Mouse (Mus musculus): ENCODE results near the gene Olfr538.
"Not testable (repeated sequence)": the region's sequence is repeated elsewhere in the genome, so short reads cannot be mapped to it uniquely, and the experiment has no call there.

Olfr538 gene

DNA sequence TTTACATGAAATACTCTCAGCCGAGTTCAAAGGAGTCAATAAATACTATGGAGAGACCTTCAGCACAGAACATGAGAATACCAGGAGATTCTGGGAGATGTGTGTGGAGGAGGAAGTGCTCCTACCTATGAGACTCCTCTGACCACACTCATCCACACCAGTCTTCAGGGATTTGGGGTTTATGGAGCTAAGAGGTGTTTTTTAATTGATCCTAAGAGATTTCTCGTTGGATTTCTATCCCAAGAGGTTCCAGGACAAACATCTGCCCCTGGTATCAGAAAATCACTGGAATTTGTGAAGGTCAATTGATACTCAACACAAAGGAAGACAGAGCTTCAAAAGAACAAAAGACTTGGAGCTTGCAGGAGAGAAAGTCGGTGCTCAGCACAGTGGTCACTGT lies at the start of gene Olfr538:
Gene Olfr538 (plus strand): TSS at position 301 of the 400 bp plus-strand sequence.
- DNase-seq (ENCODE audit: low spot score) = no peak

DNA sequence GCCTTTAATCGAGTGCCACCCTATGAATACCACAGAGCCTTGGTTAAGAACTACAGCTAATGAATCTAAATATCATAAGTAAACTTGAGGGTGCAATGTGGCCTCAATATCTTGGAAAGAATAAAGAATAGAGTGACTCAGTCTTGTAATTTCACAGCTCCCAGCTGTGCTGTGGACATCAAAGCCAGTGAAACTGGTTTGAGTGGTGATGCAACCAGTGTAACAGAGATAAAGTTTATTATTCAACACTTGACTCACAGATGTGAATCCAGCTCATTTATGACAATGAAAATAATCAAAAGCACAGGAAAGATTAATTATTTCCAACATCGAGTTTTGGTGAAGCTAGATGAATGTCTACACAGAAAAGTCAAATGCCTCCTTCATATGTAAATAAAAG lies 27.9 kb upstream of the Olfr538 start:
- DNase-seq (ENCODE audit: low spot score) = no peak

DNA sequence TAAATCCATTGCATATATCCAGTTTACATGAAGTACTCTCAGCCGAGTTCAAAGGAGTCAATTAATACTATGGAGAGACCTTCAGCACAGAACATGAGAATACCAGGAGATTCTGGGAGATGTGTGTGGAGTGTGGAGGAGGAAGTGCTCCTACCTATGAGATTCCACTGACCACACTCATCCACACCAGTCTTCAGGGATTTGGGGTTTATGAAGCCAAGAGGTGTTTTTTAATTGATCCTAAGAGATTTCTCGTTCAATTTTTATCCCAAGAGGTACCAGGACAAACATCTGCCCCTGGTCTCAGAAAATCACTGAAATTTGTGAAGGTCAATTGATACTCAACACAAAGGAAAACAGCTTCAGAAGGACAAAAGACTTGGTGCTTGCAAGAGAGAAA lies 33.3 kb downstream of the Olfr538 start, which contains the start of gene Olfr46:
Gene Olfr46 (plus strand): TSS at position 301 of the 400 bp plus-strand sequence.
- not testable (repeated sequence) for DNase-seq (ENCODE audit: low spot score)

Measured in urinary bladder, postnatal 10 days (tissue).